8 mouse cellular contexts compared by ENCODE assay signal in genomic region chr7:27178324-27179216, GRCm38 (mm10). TPM values are rescaled to one million over a fixed set of nuclear protein-coding genes. Genes with fewer than 3 reads are reported as not detected.
DNase-seq lines count a peak whose midpoint lies in the region; ATAC-seq and TF ChIP-seq lines count a peak whose summit lies in the region.

Gene Rab4b, minus strand, starts transcription at chr7:27178896.

- peak within 1 kb of the TSS; percentile 62 for H3K4me3 ChIP-seq in forebrain, embryonic 10.5 days
- H3K4me3 ChIP-seq in heart, embryonic 15.5 days: peak within 1 kb of the TSS; percentile 81
- H3K4me3 ChIP-seq in liver, embryonic 14.5 days (ENCODE audit: insufficient read depth in 1 of 2, low read depth in 2 of 2, low read length in 2 of 2): peak within 1 kb of the TSS; percentile 78 to 88
- peak within 1 kb of the TSS; percentile 65 for H3K4me3 ChIP-seq in neural tube, embryonic 11.5 days (ENCODE audit: low read depth, low read length)
- H3K4me3 ChIP-seq in stomach, postnatal 0 days (ENCODE audit: low read depth, low read length): peak within 1 kb of the TSS; percentile 72

- H3K27me3 ChIP-seq in forebrain, embryonic 10.5 days (ENCODE audit: poor library complexity, severe bottlenecking): no peaks in the 10 kb centered on the region
- no peaks in the 10 kb centered on the region for H3K27me3 ChIP-seq in heart, embryonic 15.5 days
- H3K27me3 ChIP-seq in liver, embryonic 14.5 days (ENCODE audit: control insufficient read depth, insufficient read depth, low read length): no peaks in the 10 kb centered on the region
- no peaks in the 10 kb centered on the region for H3K27me3 ChIP-seq in neural tube, embryonic 11.5 days (ENCODE audit: control insufficient read depth, insufficient read depth, low read length)
- H3K27me3 ChIP-seq in stomach, postnatal 0 days (ENCODE audit: control insufficient read depth, insufficient read depth, low read length): no peaks in the 10 kb centered on the region

- WGBS in forebrain, embryonic 10.5 days: under 1% methylated on average over 53 of the region's 53 CpGs
- WGBS in heart, embryonic 15.5 days: under 1% methylated on average over 52 of the region's 53 CpGs
- under 1% methylated on average over 53 of the region's 53 CpGs for WGBS in liver, embryonic 14.5 days (ENCODE audit: insufficient replicate concordance)
- WGBS in neural tube, embryonic 11.5 days: under 1% methylated on average over 50 of the region's 53 CpGs
- WGBS in stomach, postnatal 0 days: under 1% methylated on average over 50 of the region's 53 CpGs

- H3K4me1 ChIP-seq in forebrain, embryonic 10.5 days: peaks cover 24% of the 10 kb centered on the region
- H3K4me1 ChIP-seq in heart, embryonic 15.5 days (replicated peaks): peaks cover 16% of the 10 kb centered on the region
- peaks cover 10 to 18% of the 10 kb centered on the region in 2 experiments for H3K4me1 ChIP-seq in liver, embryonic 14.5 days (replicated peaks; ENCODE audit: control insufficient read depth in 2 of 2, insufficient read depth in 2 of 2, low read length in 1 of 2)
- H3K4me1 ChIP-seq in neural tube, embryonic 11.5 days (ENCODE audit: control insufficient read depth, insufficient read depth, low read length): peaks cover 5% of the 10 kb centered on the region
- H3K4me1 ChIP-seq in stomach, postnatal 0 days (replicated peaks; ENCODE audit: control insufficient read depth, insufficient read depth): no peaks in the 10 kb centered on the region; the same call in 1 of the 2 replicates

- peak within 1 kb of the TSS; percentile 86 for H3K27ac ChIP-seq in forebrain, embryonic 10.5 days
- peak within 1 kb of the TSS; percentile 96 for H3K27ac ChIP-seq in heart, embryonic 15.5 days
- H3K27ac ChIP-seq in liver, embryonic 14.5 days: peak within 1 kb of the TSS; percentile 70
- peak within 1 kb of the TSS; percentile 83 for H3K27ac ChIP-seq in neural tube, embryonic 11.5 days (ENCODE audit: low read depth, low read length)
- H3K27ac ChIP-seq in stomach, postnatal 0 days (replicated peaks): peak within 1 kb of the TSS; percentile 93

- peak; percentile 32; the same call in 1 of the 2 replicates for TF ChIP-seq EP300 in liver, embryonic 14.5 days (IDR thresholded peaks at IDR 0.05; ENCODE audit: low read depth)
- peak; percentile 50 for TF ChIP-seq EP300 in stomach, postnatal 0 days (optimal IDR thresholded peaks at IDR 0.05)

- H3K9ac ChIP-seq in heart, embryonic 15.5 days: peak within 1 kb of the TSS; percentile 69
- peak within 1 kb of the TSS; percentile 44 for H3K9ac ChIP-seq in liver, embryonic 14.5 days (replicated peaks)
- H3K9ac ChIP-seq in neural tube, embryonic 11.5 days (ENCODE audit: low read length): peak within 1 kb of the TSS; percentile 52
- H3K9ac ChIP-seq in stomach, postnatal 0 days (ENCODE audit: low read length): peak within 1 kb of the TSS; percentile 68

- H3K9me3 ChIP-seq in forebrain, embryonic 10.5 days: no peaks in the 10 kb centered on the region
- H3K9me3 ChIP-seq in heart, embryonic 15.5 days (replicated peaks): no peaks in the 10 kb centered on the region
- H3K9me3 ChIP-seq in liver, embryonic 14.5 days (ENCODE audit: control insufficient read depth, low read length): no peaks in the 10 kb centered on the region
- no peaks in the 10 kb centered on the region for H3K9me3 ChIP-seq in neural tube, embryonic 11.5 days (ENCODE audit: control insufficient read depth, low read length)
- H3K9me3 ChIP-seq in stomach, postnatal 0 days (ENCODE audit: control insufficient read depth, low read length): no peaks in the 10 kb centered on the region

- H3K36me3 ChIP-seq in forebrain, embryonic 10.5 days (replicated peaks): peaks cover 33% of the 10 kb centered on the region
- H3K36me3 ChIP-seq in heart, embryonic 15.5 days: peaks cover 5% of the 10 kb centered on the region; the same call in 1 of the 2 replicates
- no peaks in the 10 kb centered on the region; the same call in 1 of the 2 replicates for H3K36me3 ChIP-seq in liver, embryonic 14.5 days (replicated peaks; ENCODE audit: control insufficient read depth, insufficient read depth, low read depth)
- H3K36me3 ChIP-seq in neural tube, embryonic 11.5 days (ENCODE audit: control insufficient read depth, insufficient read depth, low read length): no peaks in the 10 kb centered on the region; the same call in 1 of the 2 replicates
- peaks cover 4% of the 10 kb centered on the region; the same call in 1 of the 2 replicates for H3K36me3 ChIP-seq in stomach, postnatal 0 days (ENCODE audit: control insufficient read depth, insufficient read depth, low read length)

- peak; percentile 86 for TF ChIP-seq CTCF in liver, embryonic 14.5 days (IDR thresholded peaks at IDR 0.05; ENCODE audit: low read depth)
- TF ChIP-seq CTCF in stomach, postnatal 0 days (IDR thresholded peaks at IDR 0.05; ENCODE audit: low read depth): peak; percentile 79

- H3K4me2 ChIP-seq in heart, embryonic 15.5 days: peak within 1 kb of the TSS; percentile 65
- peak within 1 kb of the TSS; percentile 73 for H3K4me2 ChIP-seq in liver, embryonic 14.5 days (ENCODE audit: low read depth)
- peak within 1 kb of the TSS; percentile 55 for H3K4me2 ChIP-seq in neural tube, embryonic 11.5 days (ENCODE audit: low read depth)
- H3K4me2 ChIP-seq in stomach, postnatal 0 days (replicated peaks; ENCODE audit: low read depth): peak within 1 kb of the TSS; percentile 55

- peak; percentile 98 to 99 for DNase-seq in CD8-positive naive resting alpha-beta T cell, adult 2 months (ENCODE audit: low read depth in 2 of 2, low spot score in 2 of 2)
- DNase-seq in c-Kit-positive CD71-negative TER-119-negative erythroid progenitor cells, embryonic 14.5 days (ENCODE audit: low read depth): peak; percentile 99
- peak; percentile 100 for DNase-seq in forebrain, embryonic 10.5 days (ENCODE audit: extremely low spot score, low spot score)
- peak; percentile 100 for DNase-seq in kidney, postnatal 25 days
- DNase-seq in liver, embryonic 14.5 days (ENCODE audit: low read depth in 3 of 3, low spot score in 3 of 3): peak; percentile 99
- DNase-seq in neural tube, embryonic 11.5 days (ENCODE audit: low spot score): peak; percentile 99
- DNase-seq in stomach, postnatal 0 days (ENCODE audit: low spot score): peak; percentile 100

- ATAC-seq in heart, embryonic 15.5 days (replicated peaks; ENCODE audit: insufficient number of reproducible peaks, insufficient read depth, low FRiP score, low read depth): peak; percentile 98
- ATAC-seq in liver, embryonic 14.5 days (ENCODE audit: insufficient read depth): peak; percentile 95
- ATAC-seq in neural tube, embryonic 11.5 days (ENCODE audit: insufficient read depth, low FRiP score, low TSS enrichment): peak; percentile 98
- ATAC-seq in stomach, postnatal 0 days (ENCODE audit: low FRiP score, low TSS enrichment): peak; percentile 98

RNA-seq across cellular contexts. Expression of gene Rab4b, which starts in this region (rescaled TPM):
- 55.2 and 56.3 TPM in 2 replicates for polyA plus RNA-seq in forebrain, embryonic 10.5 days (2016; fragmentation: Nextera tagmentation; extraction: Ambion mirVana)
- polyA plus RNA-seq in heart, embryonic 15.5 days (2015; fragmentation: Nextera tagmentation; extraction: Ambion mirVana): 43.0 and 52.6 TPM in 2 replicates
- 15.2 and 15.9 TPM in 2 replicates for polyA plus RNA-seq in liver, embryonic 14.5 days (2012; rRNA removed)
- polyA plus RNA-seq in liver, embryonic 14.5 days (2014; fragmentation: Nextera tagmentation; extraction: Ambion mirVana): 18.3 and 19.1 TPM in 2 replicates
- polyA plus RNA-seq in neural tube, embryonic 11.5 days (2014; fragmentation: Nextera tagmentation; extraction: Ambion mirVana): 67.0 and 72.6 TPM in 2 replicates
- polyA plus RNA-seq in stomach, postnatal 0 days (2015; fragmentation: Nextera tagmentation; extraction: Ambion mirVana): 70.7 and 72.2 TPM in 2 replicates

Comparison
In these comparisons a context has a peak if more than half of its experiments do, and no peak if none do; other contexts are left out.
1. Peak in every context shown above with its lines: DNase-seq, ATAC-seq, H3K4me3 ChIP-seq and H3K27ac ChIP-seq.